Mouse (Mus musculus) forebrain, embryonic 12.5 days (tissue): ENCODE results near the gene Ghrhr. TPM values are rescaled to one million over a fixed set of nuclear protein-coding genes. Genes with fewer than 3 reads are reported as not detected.

ENCODE experiments used
- ATAC-seq: fragments of 200-750 bp; cut with Nextera tagmentation; 2 replicates; pipeline ENCODE4 v1.8.0; 2017; ENCODE audit warnings: moderate TSS enrichment; ENCODE audit not compliant: low FRiP score
- H3K27ac ChIP-seq: fragments of 300-500 bp; sonication (generic); 2 replicates; pipeline ENCODE4 v1.5.1; 2016; ENCODE audit warnings: mild to moderate bottlenecking
- H3K27me3 ChIP-seq: fragments of 300-500 bp; sonication (generic); 2 replicates; pipeline ENCODE4 v1.6.1; 2016; ENCODE audit warnings: mild to moderate bottlenecking
- H3K36me3 ChIP-seq: fragments of 300-500 bp; sonication (generic); replicated peaks from 2 replicates; pipeline ENCODE4 v1.6.1; 2016; ENCODE audit warnings: mild to moderate bottlenecking
- H3K4me1 ChIP-seq: fragments of 300-500 bp; sonication (generic); 2 replicates; pipeline ENCODE4 v1.6.1; 2016
- H3K4me2 ChIP-seq: fragments of 300-500 bp; sonication (generic); 2 replicates; pipeline ENCODE4 v1.6.1; 2016; ENCODE audit warnings: mild to moderate bottlenecking, moderate library complexity
- H3K4me3 ChIP-seq: fragments of 300-500 bp; sonication (generic); replicated peaks from 2 replicates; pipeline ENCODE4 v1.5.1; 2016; ENCODE audit warnings: mild to moderate bottlenecking
- H3K9ac ChIP-seq: fragments of 300-500 bp; sonication (generic); 2 replicates; pipeline ENCODE4 v1.6.1; 2016; ENCODE audit warnings: mild to moderate bottlenecking
- H3K9me3 ChIP-seq: fragments of 300-500 bp; sonication (generic); 2 replicates; pipeline ENCODE4 v1.6.1; 2016
- WGBS: fragments of 180-500 bp; shearing (Covaris S2); methylation state at CpG from one replicate; pipeline ENCODE4 v1.1.7; 2016; 5-methylcytosine and 5-hydroxymethylcytosine counted together
- polyA plus RNA-seq: library from polyadenylated mRNA; unstranded; fragments of >200 nt; fragmentation: Nextera tagmentation; extraction: Ambion mirVana; gene quantifications from 2 replicates; pipeline ENCODE4 v1.2.1, GENCODE M21; 2016

The Ghrhr gene
- polyA plus RNA-seq, 1 experiment from 2014 or later = not detected

GRCm38 (mm10) chr6:55355575-55355974, 20.5 kb upstream of the Ghrhr start:
- no peak for ATAC-seq
- H3K27me3 ChIP-seq = no peaks in the 10 kb centered on the region
- H3K9ac ChIP-seq = no peak overlapping the region
- H3K4me2 ChIP-seq = no peak overlapping the region
- H3K4me1 ChIP-seq = peaks cover 10% of the 10 kb centered on the region; the same call in 1 of the 2 replicates
- no peak overlapping the region for H3K27ac ChIP-seq
- H3K9me3 ChIP-seq = no peaks in the 10 kb centered on the region
- no peak overlapping the region for H3K4me3 ChIP-seq
- no peaks in the 10 kb centered on the region for H3K36me3 ChIP-seq
- WGBS = 90% methylated on average over 7 of the region's 7 CpGs

GRCm38 (mm10) chr6:55356017-55356703, 19.9 kb upstream of the Ghrhr start:
- Histone ChIP-seq H3K27me3 (no peaks in the 10 kb centered on the region), H3K4me1 (peaks cover 10% of the 10 kb centered on the region; the same call in 1 of the 2 replicates), H3K4me3 (no peak overlapping the region), H3K9ac (no peak overlapping the region), H3K4me2 (no peak overlapping the region), H3K9me3 (no peaks in the 10 kb centered on the region), H3K27ac (no peak overlapping the region), H3K36me3 (no peaks in the 10 kb centered on the region)
- ATAC-seq = no peak
- WGBS = 68% methylated on average over 5 of the region's 5 CpGs

GRCm38 (mm10) chr6:55356976-55357635, 19.0 kb upstream of the Ghrhr start:
- no peak overlapping the region for H3K4me2 ChIP-seq
- ATAC-seq = no peak
- no peaks in the 10 kb centered on the region for H3K27me3 ChIP-seq
- WGBS = 69% methylated on average over 5 of the region's 5 CpGs
- H3K9ac ChIP-seq = no peak overlapping the region
- no peak overlapping the region for H3K4me3 ChIP-seq
- peaks cover 10% of the 10 kb centered on the region; the same call in 1 of the 2 replicates for H3K4me1 ChIP-seq
- no peaks in the 10 kb centered on the region for H3K9me3 ChIP-seq
- no peaks in the 10 kb centered on the region for H3K36me3 ChIP-seq
- 0 out of 2 replicates have a peak overlapping the region, but pooled peaks have one; percentile 3 for H3K27ac ChIP-seq

GRCm38 (mm10) chr6:55357636-55358031, 18.5 kb upstream of the Ghrhr start:
- H3K9me3 ChIP-seq = no peaks in the 10 kb centered on the region
- 46% methylated on average over 6 of the region's 6 CpGs for WGBS
- no peak for ATAC-seq
- H3K4me3 ChIP-seq = no peak overlapping the region
- H3K36me3 ChIP-seq = no peaks in the 10 kb centered on the region
- H3K4me2 ChIP-seq = no peak overlapping the region
- peaks cover 10% of the 10 kb centered on the region; the same call in 1 of the 2 replicates for H3K4me1 ChIP-seq
- H3K9ac ChIP-seq = no peak overlapping the region
- H3K27me3 ChIP-seq = no peaks in the 10 kb centered on the region
- 0 out of 2 replicates have a peak overlapping the region, but pooled peaks have one; percentile 3 for H3K27ac ChIP-seq

- Histone ChIP-seq H3K36me3 (no peaks in the 10 kb centered on the region), H3K27ac (no peak overlapping the region), H3K9ac (no peak overlapping the region), H3K9me3 (no peaks in the 10 kb centered on the region), H3K4me2 (no peak overlapping the region), H3K4me1 (peaks cover 10% of the 10 kb centered on the region; the same call in 1 of the 2 replicates), H3K4me3 (no peak overlapping the region), H3K27me3 (no peaks in the 10 kb centered on the region)
- peak; percentile 36; the same call in 1 of the 2 replicates for ATAC-seq
- WGBS = 23% methylated on average over 2 of the region's 2 CpGs
These were observed 17.4 kb upstream of the Ghrhr start for GRCm38 (mm10) chr6:55358731-55359143.

GRCm38 (mm10) chr6:55362663-55363062, 13.4 kb upstream of the Ghrhr start:
- Histone ChIP-seq H3K27ac (no peak overlapping the region), H3K4me1 (peaks cover 2% of the 10 kb centered on the region; the same call in 1 of the 2 replicates), H3K27me3 (no peaks in the 10 kb centered on the region), H3K4me2 (no peak overlapping the region), H3K9me3 (no peaks in the 10 kb centered on the region), H3K9ac (no peak overlapping the region), H3K4me3 (no peak overlapping the region), H3K36me3 (no peaks in the 10 kb centered on the region)
- WGBS = 91% methylated on average over 1 of the region's 1 CpGs
- no peak for ATAC-seq

GRCm38 (mm10) chr6:55367126-55367525, 9.0 kb upstream of the Ghrhr start:
- H3K4me1 ChIP-seq = no peaks in the 10 kb centered on the region

GRCm38 (mm10) chr6:55370831-55371230, 5.3 kb upstream of the Ghrhr start:
- Histone ChIP-seq H3K4me1 (no peaks in the 10 kb centered on the region), H3K4me2 (no peak overlapping the region), H3K9me3 (no peaks in the 10 kb centered on the region), H3K27ac (no peak overlapping the region), H3K36me3 (no peaks in the 10 kb centered on the region), H3K9ac (no peak overlapping the region), H3K27me3 (no peaks in the 10 kb centered on the region), H3K4me3 (no peak overlapping the region)
- no peak for ATAC-seq
- WGBS = 89% methylated on average over 6 of the region's 6 CpGs

More at GRCm38 (mm10) chr6:55367126-55367525, 9.0 kb upstream of the Ghrhr start:
- Histone ChIP-seq H3K36me3 (no peaks in the 10 kb centered on the region), H3K27me3 (no peaks in the 10 kb centered on the region), H3K9ac (no peak overlapping the region), H3K4me3 (no peak overlapping the region), H3K4me2 (no peak overlapping the region), H3K9me3 (no peaks in the 10 kb centered on the region), H3K27ac (no peak overlapping the region)
- ATAC-seq = no peak

- no peak for ATAC-seq
- WGBS = 84% methylated on average over 5 of the region's 5 CpGs
These were observed 416 bp downstream of the Ghrhr start for GRCm38 (mm10) chr6:55376511-55376910.

GRCm38 (mm10) chr6:55377461-55377860, 1.4 kb downstream of the Ghrhr start:
- H3K4me3 ChIP-seq = no peak overlapping the region
- H3K4me1 ChIP-seq = peaks cover 7% of the 10 kb centered on the region; the same call in 1 of the 2 replicates
- no peak for ATAC-seq
- H3K9ac ChIP-seq = no peak overlapping the region
- H3K27me3 ChIP-seq = peaks cover 6% of the 10 kb centered on the region; the same call in 1 of the 2 replicates
- WGBS = 91% methylated on average over 4 of the region's 4 CpGs
- H3K27ac ChIP-seq = no peak overlapping the region
- no peak overlapping the region for H3K4me2 ChIP-seq
- no peaks in the 10 kb centered on the region for H3K9me3 ChIP-seq
- no peaks in the 10 kb centered on the region for H3K36me3 ChIP-seq

More at GRCm38 (mm10) chr6:55376511-55376910, 416 bp downstream of the Ghrhr start:
- 0 out of 2 replicates have a peak, but pooled peaks cover under 1% of the 10 kb centered on the region for H3K4me1 ChIP-seq
- H3K27me3 ChIP-seq = peaks cover 2% of the 10 kb centered on the region; the same call in 1 of the 2 replicates
- no peak overlapping the region for H3K27ac ChIP-seq
- no peak overlapping the region for H3K4me2 ChIP-seq
- no peaks in the 10 kb centered on the region for H3K9me3 ChIP-seq
- H3K9ac ChIP-seq = no peak overlapping the region
- no peaks in the 10 kb centered on the region for H3K36me3 ChIP-seq
- H3K4me3 ChIP-seq = no peak overlapping the region

- no peak overlapping the region for H3K27ac ChIP-seq
- H3K4me2 ChIP-seq = no peak overlapping the region
- no peaks in the 10 kb centered on the region for H3K9me3 ChIP-seq
- no peaks in the 10 kb centered on the region for H3K36me3 ChIP-seq
- H3K9ac ChIP-seq = no peak overlapping the region
- WGBS = 36% methylated on average over 3 of the region's 3 CpGs
- peaks cover 9% of the 10 kb centered on the region; the same call in 1 of the 2 replicates for H3K27me3 ChIP-seq
- peaks cover 9% of the 10 kb centered on the region; the same call in 1 of the 2 replicates for H3K4me1 ChIP-seq
- ATAC-seq = peak; percentile 55
- no peak overlapping the region for H3K4me3 ChIP-seq
These were observed 3.7 kb downstream of the Ghrhr start for GRCm38 (mm10) chr6:55379641-55380335.

GRCm38 (mm10) chr6:55381966-55382365, 5.9 kb downstream of the Ghrhr start:
- H3K9me3 ChIP-seq = no peaks in the 10 kb centered on the region
- H3K4me3 ChIP-seq = no peak overlapping the region
- 0 out of 2 replicates have a peak, but pooled peaks cover 9% of the 10 kb centered on the region for H3K27me3 ChIP-seq
- H3K9ac ChIP-seq = no peak overlapping the region
- WGBS = 70% methylated on average over 4 of the region's 4 CpGs
- H3K36me3 ChIP-seq = no peaks in the 10 kb centered on the region
- no peak overlapping the region for H3K4me2 ChIP-seq
- peaks cover 9% of the 10 kb centered on the region; the same call in 1 of the 2 replicates for H3K4me1 ChIP-seq
- H3K27ac ChIP-seq = no peak overlapping the region
- ATAC-seq = no peak
